Mouse (Mus musculus) heart, postnatal 14 days (tissue): ENCODE data around the gene Gstcd. TPM values are rescaled to one million over a fixed set of nuclear protein-coding genes. Genes with fewer than 3 reads are reported as not detected.

ENCODE experiments used
- DNase-seq, 2 experiments: peaks; one replicate each; pipeline ENCODE4 v3.0.0; 2021 to 2022
- intact Hi-C: fragments of 180-260 bp; cut with DNase I; formaldehyde crosslinking; loops from one replicate; pipeline ENCODE4 v1.15.1; 2025
- total RNA-seq, 2 experiments: library from RNA; stranded (reverse); gene quantifications; 2 replicates each; pipeline ENCODE4 v1.2.3; 2021

Gene Gstcd
- total RNA-seq, 2 experiments from 2014 or later = 3.3 to 3.4 TPM

DNA sequence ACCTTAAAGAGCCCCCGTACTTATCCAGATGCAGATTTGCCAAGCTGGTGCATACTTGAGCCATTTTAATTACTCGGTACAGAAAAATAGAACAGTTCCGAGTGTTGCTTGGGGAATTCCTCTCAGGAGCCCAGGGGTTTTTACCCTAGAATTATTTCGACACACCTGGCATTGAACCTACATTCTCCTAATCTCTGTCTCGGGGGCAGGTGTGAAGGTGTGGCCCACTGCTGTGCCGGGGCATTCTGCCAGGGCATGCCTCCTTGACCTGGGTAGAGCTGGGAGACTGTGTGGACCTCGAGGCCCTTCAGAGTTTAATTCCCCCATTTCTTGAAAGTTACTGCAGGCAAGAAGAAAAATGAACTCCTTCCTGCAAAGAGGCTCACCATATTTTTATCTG is 146.2 kb downstream of the Gstcd start:
- no peak for DNase-seq
- intact Hi-C loops = no loop called here

DNA sequence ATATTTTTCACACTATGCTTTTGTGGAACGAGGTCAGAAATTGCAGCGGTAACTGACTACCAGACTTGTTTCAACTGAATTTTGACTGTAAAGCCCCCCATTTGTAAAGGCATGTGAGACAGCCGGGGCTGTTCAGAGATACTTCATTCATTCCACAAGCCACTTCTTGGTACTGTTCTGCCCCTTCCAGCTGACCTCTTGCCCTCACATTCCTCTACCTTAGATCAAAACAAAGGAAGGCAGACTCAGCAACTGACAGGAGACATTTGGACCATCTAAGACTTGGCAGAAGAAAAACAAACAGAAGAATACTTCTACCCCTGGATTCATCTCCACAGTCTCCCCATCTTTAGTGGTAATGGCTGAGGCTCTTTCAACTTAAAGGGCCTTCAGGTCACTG is 147.2 kb downstream of the Gstcd start:
- DNase-seq = no peak
- intact Hi-C loops = no loop called here

DNA sequence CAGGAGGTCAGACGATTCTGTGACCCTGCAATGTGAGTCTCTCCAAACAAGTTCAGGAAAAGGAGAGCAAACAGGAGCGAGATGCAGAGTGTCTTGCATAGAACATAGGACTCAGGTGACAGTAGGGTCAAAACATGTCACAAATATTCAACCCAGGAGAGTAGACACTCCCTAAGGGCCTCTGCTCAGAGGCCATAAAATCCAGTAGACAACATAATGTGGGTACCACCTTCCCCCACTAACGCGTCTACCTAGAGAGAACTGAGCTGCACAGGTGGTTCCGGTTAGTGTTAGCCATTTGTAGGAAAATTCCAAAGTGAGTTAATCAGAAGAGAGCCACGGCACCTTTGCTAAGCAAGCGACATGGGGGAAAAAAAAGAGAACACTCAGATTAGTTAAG is 147.6 kb downstream of the Gstcd start:
- DNase-seq = no peak
- intact Hi-C loops = no loop called here

DNA sequence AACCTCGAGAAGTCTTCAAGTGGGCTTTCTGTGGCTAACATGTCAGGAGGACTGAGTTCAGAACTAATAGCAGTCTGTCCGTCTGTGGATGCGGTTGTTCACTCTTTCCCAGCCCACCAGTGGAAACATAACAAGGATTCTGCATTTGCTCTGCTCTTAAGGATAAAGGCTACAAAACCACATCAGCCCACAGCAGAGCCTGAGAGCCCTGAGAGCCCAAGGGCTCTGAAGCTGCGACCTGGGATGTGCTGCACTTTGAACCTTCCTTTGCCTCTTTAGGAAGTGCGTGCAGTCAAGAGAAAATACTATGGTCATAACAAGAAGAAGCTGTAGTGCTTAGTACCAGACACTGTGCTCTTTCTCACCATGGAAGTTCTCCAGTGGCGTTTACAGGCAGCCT is 149.1 kb downstream of the Gstcd start:
- intact Hi-C loops = no loop called here
- no peak for DNase-seq

DNA sequence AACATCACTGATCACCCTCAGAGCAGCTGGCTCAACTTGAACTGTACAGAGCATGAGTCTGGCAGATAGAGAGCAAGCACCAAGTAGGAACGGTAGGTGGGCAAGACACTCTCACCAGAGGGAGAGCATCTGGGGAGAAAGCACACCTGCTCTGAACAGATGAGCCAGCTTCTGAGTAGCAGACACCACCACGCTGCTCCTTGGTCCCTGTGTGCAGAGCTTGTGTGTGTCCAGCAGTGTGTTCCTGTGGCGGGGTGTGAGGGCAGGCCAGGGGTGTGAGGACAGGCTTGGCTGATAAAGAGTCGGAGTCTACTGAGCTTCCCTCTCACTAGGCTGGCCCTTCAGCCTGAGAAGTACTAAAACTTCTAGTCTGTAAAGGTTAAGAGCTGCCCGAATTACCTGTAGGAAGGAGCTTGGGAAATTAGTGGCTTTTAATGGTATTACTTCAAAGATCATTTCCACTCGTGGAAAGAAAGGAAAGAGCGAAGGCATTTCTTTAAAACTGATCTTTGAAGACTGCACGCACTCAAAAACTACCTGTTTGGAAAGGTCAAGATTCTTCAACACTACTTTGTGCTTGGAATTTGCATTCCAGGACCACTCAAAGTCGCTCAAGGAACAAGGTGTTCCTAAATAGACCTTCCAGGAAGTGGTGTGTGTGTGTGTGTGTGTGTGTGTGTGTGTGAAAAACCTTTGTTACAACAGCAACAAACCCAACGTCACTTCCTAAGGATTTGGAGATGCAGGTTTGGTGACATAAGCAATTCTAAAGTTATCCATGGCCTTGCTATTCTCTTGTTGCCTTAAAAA is 151.4 kb downstream of the Gstcd start:
- intact Hi-C loops = no loop called here
- no peak for DNase-seq

DNA sequence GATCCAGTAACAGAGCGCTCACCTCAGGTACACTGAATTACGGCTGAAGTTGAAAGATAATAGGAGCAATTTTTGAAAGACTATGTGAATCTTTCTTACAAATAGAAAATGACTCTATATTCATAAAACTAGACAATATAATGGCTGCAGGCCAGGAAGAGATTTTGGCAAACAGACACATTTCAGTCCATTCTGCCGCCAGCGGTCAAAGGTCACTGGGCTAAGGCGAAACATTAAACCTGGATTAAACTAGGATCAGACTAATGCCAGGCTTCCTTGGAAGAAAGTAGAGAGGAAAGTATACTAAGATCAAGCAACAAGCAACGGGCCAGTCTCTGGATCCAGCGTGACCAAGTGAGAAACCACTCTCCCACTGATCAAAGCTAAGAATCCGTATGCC is 152.8 kb downstream of the Gstcd start:
- DNase-seq = no peak
- intact Hi-C loops = no loop called here

DNA sequence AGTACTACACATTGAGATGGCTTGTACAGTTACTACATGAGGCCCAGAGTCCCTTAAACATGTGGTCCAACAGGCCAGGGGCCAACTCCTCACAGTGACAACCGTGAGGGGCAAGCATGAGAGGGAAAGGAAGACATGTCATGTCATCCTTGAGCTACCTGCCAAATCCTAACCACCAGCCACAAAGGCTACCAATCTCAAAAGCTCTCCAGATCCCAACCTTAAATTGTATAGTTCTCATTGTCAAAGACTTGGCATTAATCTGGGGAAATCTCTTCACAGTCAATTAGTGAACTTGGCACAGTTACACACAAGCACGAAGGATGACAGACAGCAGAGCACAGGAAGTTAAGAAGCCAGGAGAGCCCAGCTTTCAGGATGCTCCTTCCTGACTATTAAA is 157.2 kb downstream of the Gstcd start:
- intact Hi-C loops = no loop called here
- no peak for DNase-seq

Other genes starting within 250 kb of the Gstcd start
- 1 to 10 TPM; 3.5 to 5.5 TPM for gene Npnt, start 141.7 kb downstream of the Gstcd start, total RNA-seq
- gene Ints12, start 193 bp downstream of the Gstcd start, total RNA-seq = 1 to 10 TPM; 9.0 to 9.7 TPM
- under 1 TPM in 1 of 2 experiments, not detected in 1; 0.26 TPM for gene Arhgef38, start 142.9 kb upstream of the Gstcd start, total RNA-seq
- gene Ppa2, start 218.1 kb upstream of the Gstcd start, total RNA-seq = 100 to 1,000 TPM; 110 to 112 TPM